Mouse (Mus musculus): Measurements from ENCODE around the gene Cox6a1. TPM values are rescaled to one million over a fixed set of nuclear protein-coding genes. Genes with fewer than 3 reads are reported as not detected.

Gene Cox6a1
- polyA plus RNA-seq, 1 experiment from 2014 or later = 652 TPM

Other genes with a start within 250 kb of the Cox6a1 start
- gene Acads, start 229.6 kb downstream of the Cox6a1 start, polyA plus RNA-seq (2016; fragmentation: Nextera tagmentation; extraction: Ambion mirVana) = 52.4 and 52.8 TPM in 2 replicates
- 56.0 and 56.3 TPM in 2 replicates for gene Unc119b, start 214.0 kb downstream of the Cox6a1 start, polyA plus RNA-seq (2016; fragmentation: Nextera tagmentation; extraction: Ambion mirVana)
- 82.1 and 86.6 TPM in 2 replicates for gene Mlec, start 190.8 kb downstream of the Cox6a1 start, polyA plus RNA-seq (2016; fragmentation: Nextera tagmentation; extraction: Ambion mirVana)
- 2.6 and 4.7 TPM in 2 replicates for gene Cabp1, start 154.6 kb downstream of the Cox6a1 start, polyA plus RNA-seq (2016; fragmentation: Nextera tagmentation; extraction: Ambion mirVana)
- 82.1 and 93.4 TPM in 2 replicates for gene Pop5, start 113.1 kb downstream of the Cox6a1 start, polyA plus RNA-seq (2016; fragmentation: Nextera tagmentation; extraction: Ambion mirVana)
- 184 and 187 TPM in 2 replicates for gene Rnf10, start 76.1 kb downstream of the Cox6a1 start, polyA plus RNA-seq (2016; fragmentation: Nextera tagmentation; extraction: Ambion mirVana)
- 45.5 and 46.2 TPM in 2 replicates for gene Coq5, start 69.3 kb downstream of the Cox6a1 start, polyA plus RNA-seq (2016; fragmentation: Nextera tagmentation; extraction: Ambion mirVana)
- gene Dynll1, start 48.0 kb downstream of the Cox6a1 start, polyA plus RNA-seq (2016; fragmentation: Nextera tagmentation; extraction: Ambion mirVana) = 1,589 and 1,712 TPM in 2 replicates
- 418 and 420 TPM in 2 replicates for gene Srsf9, start 21.8 kb downstream of the Cox6a1 start, polyA plus RNA-seq (2016; fragmentation: Nextera tagmentation; extraction: Ambion mirVana)
- gene Gatc, start 7.8 kb downstream of the Cox6a1 start, polyA plus RNA-seq (2016; fragmentation: Nextera tagmentation; extraction: Ambion mirVana) = 29.0 and 30.0 TPM in 2 replicates
- 55.5 and 56.7 TPM in 2 replicates for gene Triap1, start 7.8 kb downstream of the Cox6a1 start, polyA plus RNA-seq (2016; fragmentation: Nextera tagmentation; extraction: Ambion mirVana)
- 38.7 and 40.2 TPM in 2 replicates for gene Msi1, start 80.6 kb upstream of the Cox6a1 start, polyA plus RNA-seq (2016; fragmentation: Nextera tagmentation; extraction: Ambion mirVana)
- gene Pla2g1b, start 117.3 kb upstream of the Cox6a1 start, polyA plus RNA-seq (2016; fragmentation: Nextera tagmentation; extraction: Ambion mirVana) = not detected in 2 replicates
- gene Sirt4, start 135.7 kb upstream of the Cox6a1 start, polyA plus RNA-seq (2016; fragmentation: Nextera tagmentation; extraction: Ambion mirVana) = 23.2 and 25.9 TPM in 2 replicates
- 46.8 and 47.1 TPM in 2 replicates for gene Pxn, start 157.7 kb upstream of the Cox6a1 start, polyA plus RNA-seq (2016; fragmentation: Nextera tagmentation; extraction: Ambion mirVana)
- gene Rplp0, start 210.5 kb upstream of the Cox6a1 start, polyA plus RNA-seq (2016; fragmentation: Nextera tagmentation; extraction: Ambion mirVana) = 1,232 and 1,233 TPM in 2 replicates
- 56.1 and 57.9 TPM in 2 replicates for gene Gcn1l1, start 216.3 kb upstream of the Cox6a1 start, polyA plus RNA-seq (2016; fragmentation: Nextera tagmentation; extraction: Ambion mirVana)